Mouse (Mus musculus): ENCODE data around the gene Acly. TPM values are rescaled to one million over a fixed set of nuclear protein-coding genes. Genes with fewer than 3 reads are reported as not detected.
A peak's percentile ranks its signal among the peaks of the same experiment; 100 is the strongest.
"Not testable (repeated sequence)": the region's sequence is repeated elsewhere in the genome, so short reads cannot be mapped to it uniquely, and the experiment has no call there.

Gene Acly
- polyA plus RNA-seq, 1 experiment from 2014 or later, result 366 TPM

DNA sequence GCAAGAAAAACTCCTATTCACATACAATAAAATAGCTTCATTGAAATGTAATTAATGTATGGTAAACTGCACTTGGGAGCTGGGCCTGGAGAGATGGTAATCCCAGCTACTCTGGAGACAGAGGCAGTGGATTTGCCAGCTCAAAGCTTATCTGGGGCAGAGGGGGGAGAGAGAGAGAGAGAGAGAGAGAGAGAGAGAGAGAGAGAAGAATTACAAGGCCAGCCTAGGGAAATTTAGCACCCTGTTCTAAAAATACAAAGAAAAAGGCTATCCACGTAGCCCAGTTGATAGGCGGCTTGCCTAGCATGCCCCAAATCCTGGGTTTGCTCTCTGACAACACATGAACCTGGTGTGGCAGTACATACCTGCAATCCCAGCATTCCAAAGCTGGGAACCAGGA lies 13.8 kb upstream of the Acly start:
- H3K4me1 ChIP-seq, result peaks cover 10% of the 10 kb centered on the region
- no peak overlapping the region for H3K27ac ChIP-seq (replicated peaks)
- no peak overlapping the region for H3K9ac ChIP-seq (replicated peaks)
- no peak overlapping the region for H3K4me3 ChIP-seq
- H3K9me3 ChIP-seq, result no peaks in the 10 kb centered on the region
- H3K27me3 ChIP-seq, result peaks cover 12% of the 10 kb centered on the region
- no peak for ATAC-seq (ENCODE audit: low FRiP score, low read depth)
- no peaks in the 10 kb centered on the region for H3K36me3 ChIP-seq
- H3K4me2 ChIP-seq (replicated peaks), result no peak overlapping the region
- WGBS, result 91% methylated on average over 2 of the region's 2 CpGs

DNA sequence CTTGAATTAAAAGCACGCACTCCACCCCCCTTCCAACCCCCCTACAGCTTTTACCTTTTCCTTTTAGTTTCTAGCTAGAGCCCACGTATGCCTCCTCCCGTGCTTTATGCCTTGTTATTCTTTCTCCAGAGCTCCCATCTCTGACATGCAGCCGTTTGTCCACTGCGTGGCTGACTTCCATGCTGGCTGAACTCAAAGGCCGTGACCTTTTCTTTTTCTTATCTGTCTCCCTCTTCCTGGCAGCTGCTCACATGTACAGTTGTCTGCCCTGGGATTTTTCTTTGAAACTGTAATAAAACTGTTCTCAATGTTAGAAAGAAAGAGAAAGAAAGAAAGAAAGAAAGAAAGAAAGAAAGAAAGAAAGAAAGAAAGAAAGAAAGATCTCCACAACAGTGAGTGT lies 13.2 kb upstream of the Acly start:
- no peaks in the 10 kb centered on the region for H3K9me3 ChIP-seq
- H3K36me3 ChIP-seq, result no peaks in the 10 kb centered on the region
- H3K27ac ChIP-seq (replicated peaks), result no peak overlapping the region
- no peak for ATAC-seq (ENCODE audit: low FRiP score, low read depth)
- H3K4me3 ChIP-seq, result no peak overlapping the region
- H3K27me3 ChIP-seq, result peaks cover 8% of the 10 kb centered on the region; the same call in 1 of the 2 replicates
- 69% methylated on average over 6 of the region's 6 CpGs for WGBS
- H3K4me1 ChIP-seq, result peaks cover 8% of the 10 kb centered on the region
- no peak overlapping the region for H3K4me2 ChIP-seq (replicated peaks)
- no peak overlapping the region for H3K9ac ChIP-seq (replicated peaks)

DNA sequence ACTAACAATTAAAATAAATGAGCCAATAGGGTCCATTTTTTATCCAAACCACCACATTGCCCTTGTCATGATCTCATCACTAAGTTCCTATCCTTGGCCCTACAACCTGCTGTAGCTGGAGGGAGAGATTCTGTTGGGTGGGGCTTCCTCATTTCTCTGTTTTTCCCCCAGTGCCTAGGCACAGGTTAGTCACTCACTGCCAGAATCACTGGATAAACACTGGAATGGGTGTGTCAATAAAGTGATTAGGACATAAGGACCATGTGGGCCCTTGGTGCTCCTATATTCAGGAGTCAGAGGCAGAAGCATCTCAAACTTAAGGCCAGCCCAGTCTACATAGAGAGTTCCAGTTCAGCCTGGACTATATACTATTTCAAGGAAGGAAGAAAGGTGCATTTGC lies 8.7 kb upstream of the Acly start:
- H3K4me3 ChIP-seq, result no peak overlapping the region
- no peaks in the 10 kb centered on the region for H3K4me1 ChIP-seq
- no peaks in the 10 kb centered on the region for H3K36me3 ChIP-seq
- H3K27ac ChIP-seq (replicated peaks), result no peak overlapping the region
- no peak overlapping the region for H3K4me2 ChIP-seq (replicated peaks)
- peaks cover 10% of the 10 kb centered on the region; the same call in 1 of the 2 replicates for H3K27me3 ChIP-seq
- no peaks in the 10 kb centered on the region for H3K9me3 ChIP-seq
- H3K9ac ChIP-seq (replicated peaks), result no peak overlapping the region
- no peak for ATAC-seq (ENCODE audit: low FRiP score, low read depth)

DNA sequence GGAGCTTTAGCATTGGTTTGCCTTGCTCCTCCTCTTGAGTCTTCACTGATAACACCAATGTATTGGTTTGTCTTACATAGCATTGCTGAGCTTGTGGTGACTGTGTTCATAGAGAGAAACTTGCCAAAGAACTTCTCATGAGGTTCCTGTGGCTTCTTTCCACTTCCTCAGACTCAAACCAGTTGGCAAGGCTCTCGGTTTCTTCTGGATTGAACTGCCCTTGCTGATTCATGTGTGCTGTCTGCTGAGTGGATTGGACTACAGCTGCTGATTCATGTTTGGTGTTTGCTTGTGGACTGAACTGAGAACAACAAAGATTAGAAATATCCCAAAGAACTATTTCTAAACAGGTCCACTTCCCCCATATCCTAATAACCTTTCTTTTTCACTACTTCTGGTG lies 8.2 kb upstream of the Acly start:
- Histone ChIP-seq H3K4me3 (no peak overlapping the region), H3K4me1 (no peaks in the 10 kb centered on the region), H3K36me3 (no peaks in the 10 kb centered on the region), H3K9me3 (no peaks in the 10 kb centered on the region), H3K9ac (replicated peaks) (no peak overlapping the region), H3K4me2 (replicated peaks) (no peak overlapping the region), H3K27ac (replicated peaks) (no peak overlapping the region), H3K27me3 (peaks cover 10% of the 10 kb centered on the region; the same call in 1 of the 2 replicates)
- 82% methylated on average over 1 of the region's 1 CpGs for WGBS
- no peak for ATAC-seq (ENCODE audit: low FRiP score, low read depth)

DNA sequence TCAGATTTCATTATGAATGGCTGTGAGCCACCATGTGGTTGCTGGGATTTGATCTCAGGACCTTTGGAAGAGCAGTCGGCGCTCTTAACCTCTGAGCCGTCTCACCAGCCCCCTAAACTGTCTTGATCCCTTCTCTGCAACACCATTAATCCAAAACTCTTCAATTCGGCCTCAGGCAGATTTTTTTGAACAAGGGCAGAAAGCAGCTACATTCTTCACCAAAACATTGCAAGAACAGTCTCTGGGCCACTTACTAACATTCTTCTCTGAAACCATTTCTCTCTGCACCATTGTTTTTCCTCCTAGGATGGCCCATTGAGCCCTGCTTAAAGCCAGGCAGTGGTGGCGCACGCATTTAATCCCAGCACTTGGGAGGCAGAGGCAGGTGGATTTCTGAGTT lies 7.0 kb upstream of the Acly start:
- H3K4me2 ChIP-seq (replicated peaks), result not testable (repeated sequence)

DNA sequence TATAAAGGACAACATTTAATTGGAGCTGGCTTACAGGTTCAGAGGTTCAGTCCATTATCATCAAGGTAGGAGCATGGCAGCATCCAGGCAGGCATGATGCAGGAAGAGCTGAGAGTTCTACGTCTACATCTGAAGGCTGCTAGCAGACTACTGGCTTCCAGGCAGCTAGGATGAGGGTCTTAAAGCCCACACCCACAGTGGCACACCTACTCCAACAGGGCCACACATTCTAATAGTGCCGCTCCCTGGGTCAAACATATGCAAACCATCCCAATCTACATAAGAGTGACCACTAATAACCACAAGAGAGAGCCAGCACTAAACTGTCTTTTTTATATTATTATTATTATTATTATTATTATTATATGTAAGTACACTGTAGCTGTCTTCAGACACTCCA lies 6.6 kb upstream of the Acly start:
- H3K27ac ChIP-seq (replicated peaks); ATAC-seq (ENCODE audit: low FRiP score, low read depth); H3K9me3 ChIP-seq; H3K9ac ChIP-seq (replicated peaks); H3K36me3 ChIP-seq; H3K4me2 ChIP-seq (replicated peaks); H3K4me1 ChIP-seq; H3K4me3 ChIP-seq; H3K27me3 ChIP-seq: not testable (repeated sequence)
- WGBS, result 75% methylated on average over 2 of the region's 2 CpGs

More for the DNA sequence above, 7.0 kb upstream of the Acly start:
- not testable (repeated sequence) for H3K4me1 ChIP-seq; H3K27me3 ChIP-seq; H3K4me3 ChIP-seq; ATAC-seq (ENCODE audit: low FRiP score, low read depth); H3K9ac ChIP-seq (replicated peaks); H3K36me3 ChIP-seq; H3K9me3 ChIP-seq; H3K27ac ChIP-seq (replicated peaks)
- WGBS, result 78% methylated on average over 6 of the region's 6 CpGs

DNA sequence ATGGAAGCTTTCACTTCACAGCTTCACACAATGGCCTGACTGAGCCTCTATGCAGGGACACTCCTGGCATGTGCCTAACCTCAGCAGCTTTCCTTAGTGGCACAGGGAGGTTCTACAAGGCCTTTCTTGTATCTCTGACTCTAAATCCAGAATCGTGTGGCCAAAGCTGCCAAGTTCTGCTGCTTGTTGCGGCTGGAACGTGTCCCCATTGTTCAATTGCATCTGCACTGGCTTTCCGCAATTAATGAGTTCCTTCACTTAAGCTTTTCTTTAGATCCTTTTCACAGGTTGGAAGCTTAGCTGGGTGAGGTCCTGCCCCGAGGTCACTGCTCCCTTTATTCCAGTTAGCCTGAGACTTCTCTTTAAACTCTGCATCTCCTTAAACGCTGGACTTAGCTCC lies 6.1 kb upstream of the Acly start:
- Histone ChIP-seq H3K4me3 (no peak overlapping the region), H3K4me2 (replicated peaks) (no peak overlapping the region)

DNA sequence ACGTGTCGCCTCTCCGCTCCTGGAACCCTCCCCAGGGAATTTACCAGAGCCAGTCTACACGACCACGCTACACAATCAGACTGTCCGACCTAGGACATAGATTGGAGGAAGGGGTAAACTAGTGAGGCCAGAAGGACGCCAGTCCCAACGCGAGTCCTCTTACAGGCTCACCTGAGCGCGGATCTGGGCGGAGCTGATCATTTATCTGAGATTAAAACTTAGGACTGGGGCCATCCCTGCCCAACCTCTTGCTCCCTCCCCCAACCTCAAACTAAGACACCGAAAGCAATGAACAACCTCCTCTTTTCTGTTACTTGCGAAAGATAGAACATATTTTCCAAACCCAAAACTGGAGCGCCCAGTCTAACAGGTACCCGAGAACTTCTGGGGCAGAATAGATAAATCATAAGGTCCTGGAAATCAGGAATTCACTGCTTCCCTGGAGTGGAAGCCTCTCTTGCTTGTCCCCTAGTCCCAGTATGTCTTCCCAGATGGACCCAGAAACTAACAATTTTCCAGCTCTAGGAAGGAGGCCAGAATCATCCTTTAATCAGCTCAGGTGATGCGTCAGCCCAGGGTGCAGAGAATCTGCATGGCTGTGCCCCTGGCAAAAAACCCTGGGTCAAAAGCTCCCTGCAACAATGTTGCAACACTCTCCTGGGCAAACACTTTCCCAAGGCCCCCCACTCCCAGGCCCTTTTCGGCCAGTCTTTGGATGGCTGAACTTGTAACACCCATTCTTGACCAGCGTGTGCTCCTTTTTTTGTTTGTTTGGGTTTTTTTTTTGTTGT lies 770 bp upstream of the Acly start:
- peaks cover 8% of the 10 kb centered on the region for H3K36me3 ChIP-seq
- WGBS, result 21% methylated on average over 19 of the region's 19 CpGs
- H3K27ac ChIP-seq (replicated peaks), result peak overlapping the region; percentile 75; the same call in 1 of the 2 replicates
- H3K4me1 ChIP-seq, result peaks cover 30% of the 10 kb centered on the region
- no peak for ATAC-seq (ENCODE audit: low FRiP score, low read depth)
- H3K4me3 ChIP-seq, result peak overlapping the region; percentile 93
- H3K9ac ChIP-seq (replicated peaks), result peak overlapping the region; percentile 47
- H3K4me2 ChIP-seq (replicated peaks), result peak overlapping the region; percentile 97
- no peaks in the 10 kb centered on the region for H3K9me3 ChIP-seq
- H3K27me3 ChIP-seq, result peaks cover 6% of the 10 kb centered on the region; the same call in 1 of the 2 replicates

More for the DNA sequence above, 6.1 kb upstream of the Acly start:
- no peaks in the 10 kb centered on the region for H3K9me3 ChIP-seq
- H3K36me3 ChIP-seq, result no peaks in the 10 kb centered on the region
- no peak for ATAC-seq (ENCODE audit: low FRiP score, low read depth)
- WGBS, result 24% methylated on average over 6 of the region's 6 CpGs
- H3K27me3 ChIP-seq, result peaks cover 10% of the 10 kb centered on the region; the same call in 1 of the 2 replicates
- no peak overlapping the region for H3K27ac ChIP-seq (replicated peaks)
- no peaks in the 10 kb centered on the region for H3K4me1 ChIP-seq
- H3K9ac ChIP-seq (replicated peaks), result no peak overlapping the region

DNA sequence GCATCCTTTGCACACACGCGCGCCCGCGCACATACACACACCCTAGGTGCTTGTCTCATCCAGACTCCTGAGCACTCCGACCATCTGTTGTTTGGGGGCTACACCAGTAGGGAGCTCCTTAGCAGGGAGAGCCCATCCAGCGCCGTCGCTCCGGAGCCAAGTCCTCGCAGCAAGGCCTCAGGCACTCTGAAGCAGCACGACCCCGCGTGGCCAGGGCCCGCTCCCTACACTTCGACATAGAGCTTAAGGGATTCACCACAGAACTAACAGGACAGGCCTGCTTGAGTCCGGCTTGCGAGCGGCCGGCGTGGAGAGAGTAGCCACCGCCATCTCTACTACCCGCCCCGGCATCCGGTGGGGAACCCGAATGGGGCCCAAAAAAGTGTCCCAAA lies 738 bp downstream of the Acly start:
- H3K4me3 ChIP-seq, result peak overlapping the region; percentile 93
- H3K27me3 ChIP-seq, result no peaks in the 10 kb centered on the region; the same call in 1 of the 2 replicates
- H3K4me1 ChIP-seq, result peaks cover 30% of the 10 kb centered on the region
- H3K36me3 ChIP-seq, result peaks cover 23% of the 10 kb centered on the region
- no peaks in the 10 kb centered on the region for H3K9me3 ChIP-seq
- WGBS, result under 1% methylated on average over 26 of the region's 26 CpGs
- H3K9ac ChIP-seq (replicated peaks), result peak overlapping the region; percentile 93
- H3K4me2 ChIP-seq (replicated peaks), result peak overlapping the region; percentile 97
- ATAC-seq (ENCODE audit: low FRiP score, low read depth), result peak; percentile 31
- H3K27ac ChIP-seq (replicated peaks), result peak overlapping the region; percentile 89

DNA sequence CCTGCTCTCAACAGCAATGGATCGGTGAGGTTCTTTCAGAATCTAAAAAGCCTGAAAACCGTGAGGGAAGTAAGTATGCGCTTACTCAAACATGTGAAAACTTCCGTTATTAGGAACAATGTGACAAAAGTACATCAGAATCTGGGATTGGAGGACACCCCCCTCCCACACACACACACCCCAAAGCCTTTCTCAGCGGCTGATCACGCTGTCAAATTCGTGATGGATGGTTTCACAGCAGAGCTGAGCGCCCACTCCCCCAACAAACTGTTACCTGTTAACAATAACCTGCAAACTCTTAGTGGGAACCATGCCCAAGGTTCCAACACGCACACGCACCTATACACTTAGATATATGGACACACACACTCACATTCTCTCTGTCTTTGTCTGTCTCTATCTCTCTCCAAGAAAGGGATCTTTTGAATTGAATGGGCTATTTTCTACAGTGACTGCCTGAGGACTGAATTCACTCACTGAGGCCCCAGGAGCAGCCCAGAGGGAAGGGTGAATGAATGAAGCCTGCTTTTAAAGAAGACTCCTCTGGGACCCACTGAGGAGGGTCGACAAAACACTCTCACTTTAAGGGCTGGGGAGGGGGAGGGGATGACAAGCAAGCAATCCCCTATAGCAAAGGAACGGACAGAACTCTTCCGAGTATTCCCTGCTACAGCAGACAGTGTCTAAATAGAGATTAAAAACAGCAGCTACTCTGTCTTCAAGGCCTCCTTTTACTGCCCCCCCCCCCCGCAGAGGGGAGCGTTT lies 1.6 kb downstream of the Acly start:
- 7% methylated on average over 15 of the region's 15 CpGs for WGBS

DNA sequence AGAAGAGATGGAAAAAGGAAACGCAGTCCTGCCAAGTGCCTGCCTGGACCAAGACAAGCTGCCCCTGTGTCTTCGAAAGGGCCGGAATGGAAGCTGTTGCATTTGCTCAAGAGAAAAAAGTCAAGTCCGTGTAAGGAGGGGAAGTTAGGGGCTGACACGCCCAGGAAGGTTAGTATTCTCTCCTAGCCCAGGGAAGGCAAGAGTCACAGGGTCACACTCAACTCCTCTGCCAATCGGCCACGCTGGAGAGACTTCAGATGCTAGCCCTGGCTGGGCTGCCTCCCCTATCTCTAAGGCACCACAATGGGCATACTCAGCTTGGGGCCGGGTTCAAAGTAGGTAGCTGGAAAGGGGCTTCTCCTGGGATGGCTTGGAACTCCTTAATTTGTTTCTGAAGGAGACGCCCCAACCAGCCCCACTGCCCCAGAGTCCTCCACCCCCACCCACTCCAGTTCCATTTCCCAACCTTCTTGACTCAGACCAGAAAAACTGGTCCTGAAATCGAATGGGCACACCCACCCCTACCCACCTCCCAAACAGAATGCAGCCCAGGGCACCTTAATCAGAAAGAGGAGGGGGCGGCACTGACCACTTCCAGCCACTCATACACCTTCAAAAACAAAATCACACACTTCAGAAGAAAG lies 2.7 kb downstream of the Acly start:
- H3K4me2 ChIP-seq (replicated peaks), result peak overlapping the region; percentile 97
- H3K4me3 ChIP-seq, result peak overlapping the region; percentile 93
- H3K27ac ChIP-seq (replicated peaks), result no peak overlapping the region
- WGBS, result 65% methylated on average over 11 of the region's 11 CpGs
- peak overlapping the region; percentile 93 for H3K9ac ChIP-seq (replicated peaks)
- H3K27me3 ChIP-seq, result no peaks in the 10 kb centered on the region; the same call in 1 of the 2 replicates
- no peak for ATAC-seq (ENCODE audit: low FRiP score, low read depth)
- peaks cover 30% of the 10 kb centered on the region for H3K4me1 ChIP-seq
- no peaks in the 10 kb centered on the region for H3K9me3 ChIP-seq
- H3K36me3 ChIP-seq, result peaks cover 42% of the 10 kb centered on the region

More for the DNA sequence above, 1.6 kb downstream of the Acly start:
- H3K4me1 ChIP-seq, result peaks cover 30% of the 10 kb centered on the region
- H3K4me3 ChIP-seq, result peak overlapping the region; percentile 93
- H3K27me3 ChIP-seq, result no peaks in the 10 kb centered on the region; the same call in 1 of the 2 replicates
- peaks cover 31% of the 10 kb centered on the region for H3K36me3 ChIP-seq
- H3K9me3 ChIP-seq, result no peaks in the 10 kb centered on the region
- peak overlapping the region; percentile 97 for H3K4me2 ChIP-seq (replicated peaks)
- no peak for ATAC-seq (ENCODE audit: low FRiP score, low read depth)
- H3K9ac ChIP-seq (replicated peaks), result peak overlapping the region; percentile 93
- H3K27ac ChIP-seq (replicated peaks), result 0 out of 2 replicates have a peak overlapping the region, but pooled peaks have one; percentile 3

DNA sequence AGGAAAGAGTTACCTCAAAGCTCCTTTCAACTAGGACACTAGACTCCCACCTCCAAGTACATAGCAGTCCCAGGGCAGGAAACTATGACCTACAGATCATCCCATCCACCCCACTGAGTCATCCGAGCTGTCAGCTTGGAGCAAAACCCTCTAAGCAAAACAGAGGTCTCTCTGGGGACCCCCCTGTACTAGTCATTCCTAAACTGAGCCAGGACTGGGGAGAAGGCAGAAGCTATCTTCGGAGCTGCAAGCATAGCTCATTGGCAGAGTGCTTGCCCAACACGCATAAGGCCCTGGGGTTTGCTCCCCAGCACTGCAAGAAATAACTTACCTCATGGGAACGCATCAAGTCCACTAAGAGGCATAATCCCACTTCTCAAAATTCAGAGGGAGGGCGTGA lies 3.4 kb downstream of the Acly start:
- Histone ChIP-seq H3K27ac (replicated peaks) (no peak overlapping the region), H3K36me3 (peaks cover 50% of the 10 kb centered on the region), H3K27me3 (no peaks in the 10 kb centered on the region; the same call in 1 of the 2 replicates), H3K9ac (replicated peaks) (no peak overlapping the region), H3K4me2 (replicated peaks) (no peak overlapping the region; the same call in 1 of the 2 replicates), H3K4me3 (no peak overlapping the region), H3K9me3 (no peaks in the 10 kb centered on the region), H3K4me1 (peaks cover 30% of the 10 kb centered on the region)
- WGBS, result 86% methylated on average over 5 of the region's 5 CpGs
- no peak for ATAC-seq (ENCODE audit: low FRiP score, low read depth)
